Mouse (Mus musculus): ENCODE data around the gene Cfap43.

Cfap43 gene

DNA sequence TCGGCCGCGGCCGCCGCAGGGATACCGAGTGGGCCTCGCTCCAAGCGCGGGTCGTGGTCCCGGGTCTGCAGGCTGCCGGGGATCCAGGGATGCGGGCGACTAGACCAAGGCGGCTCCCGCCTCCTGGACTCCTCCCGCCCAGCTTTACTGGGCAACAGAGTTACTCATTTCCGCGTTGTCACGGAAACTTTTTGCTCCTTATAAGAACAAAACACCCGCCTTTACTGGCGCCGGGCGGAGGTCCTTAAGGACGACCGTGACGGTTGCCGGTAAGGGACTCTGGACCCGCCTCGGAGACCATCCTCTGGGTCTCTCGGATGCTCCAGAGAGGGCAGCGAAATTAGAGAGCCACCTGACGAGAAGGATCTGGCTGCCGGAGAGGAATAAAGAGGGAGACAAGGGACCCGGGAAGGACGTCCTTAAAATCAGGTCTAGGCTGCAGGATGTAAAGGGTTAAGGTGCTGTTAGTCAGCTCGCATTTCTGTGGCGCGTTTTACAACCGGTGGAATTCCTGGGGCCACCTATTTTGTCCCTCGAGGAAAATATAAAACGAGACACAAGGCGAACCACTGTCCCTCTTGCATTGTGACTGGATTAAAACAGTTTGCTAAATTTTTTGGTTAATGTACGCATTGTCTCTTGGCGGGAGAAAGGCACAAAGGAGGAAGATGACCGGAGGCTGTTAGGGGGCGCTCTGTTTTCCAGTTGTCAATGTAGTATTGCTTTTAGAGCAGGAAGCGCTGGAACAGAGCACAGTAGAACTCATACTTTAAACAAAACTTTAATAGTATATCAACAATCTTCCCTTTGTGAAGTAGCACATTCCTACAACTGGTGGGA is at the start of gene Cfap43, which contains the start of gene Itprip:
Gene Cfap43 (minus strand): TSS at position 162 of the 840 bp plus-strand sequence.
Gene Itprip (minus strand): TSS at position 174 of the 840 bp plus-strand sequence.
- DNase-seq (ENCODE audit: low read depth, low spot score): peak; percentile 90

GRCm38 (mm10) chr19:47958181-47958580 is 39.1 kb upstream of the Cfap43 start:
- DNase-seq (ENCODE audit: low read depth, low spot score): no peak

GRCm38 (mm10) chr19:47953169-47953568 is 34.1 kb upstream of the Cfap43 start:
- no peak for DNase-seq (ENCODE audit: low read depth, low spot score)

GRCm38 (mm10) chr19:47950946-47951345 is 31.9 kb upstream of the Cfap43 start:
- no peak for DNase-seq (ENCODE audit: low read depth, low spot score)

DNA sequence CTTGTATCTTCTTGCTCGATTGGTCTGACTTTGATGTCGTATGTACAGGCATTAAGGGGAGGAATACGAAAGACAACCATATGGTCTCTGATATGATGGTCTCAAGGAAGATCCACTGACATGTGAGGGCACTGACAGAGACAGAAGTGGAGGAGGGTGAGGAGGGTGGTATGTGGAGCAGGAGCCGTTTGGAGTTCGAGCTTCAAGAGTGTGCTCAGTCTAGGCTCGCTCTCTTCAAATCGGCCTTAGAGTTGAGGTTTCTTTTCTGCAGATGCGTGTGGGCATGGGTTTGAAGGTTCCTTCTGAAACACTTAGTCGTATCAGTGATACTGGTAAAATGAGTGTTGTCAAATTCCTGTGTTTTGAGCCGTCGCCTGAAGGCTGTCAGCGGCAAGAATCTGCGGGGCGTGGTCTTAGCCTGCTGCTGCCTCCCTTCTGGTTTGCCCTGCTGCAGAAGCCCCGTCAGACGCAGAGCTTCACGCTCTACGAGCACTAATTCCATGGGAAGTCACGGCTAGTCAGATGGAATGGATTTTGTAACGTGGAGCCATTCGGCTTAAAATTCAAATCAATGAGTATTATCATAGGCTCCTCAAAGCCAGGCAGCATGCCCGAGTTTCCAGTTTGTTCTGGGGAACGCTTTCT is 27.9 kb upstream of the Cfap43 start:
- no peak for DNase-seq (ENCODE audit: low read depth, low spot score)

GRCm38 (mm10) chr19:47939361-47939760 is 20.3 kb upstream of the Cfap43 start:
- no peak for DNase-seq (ENCODE audit: low read depth, low spot score)

DNA sequence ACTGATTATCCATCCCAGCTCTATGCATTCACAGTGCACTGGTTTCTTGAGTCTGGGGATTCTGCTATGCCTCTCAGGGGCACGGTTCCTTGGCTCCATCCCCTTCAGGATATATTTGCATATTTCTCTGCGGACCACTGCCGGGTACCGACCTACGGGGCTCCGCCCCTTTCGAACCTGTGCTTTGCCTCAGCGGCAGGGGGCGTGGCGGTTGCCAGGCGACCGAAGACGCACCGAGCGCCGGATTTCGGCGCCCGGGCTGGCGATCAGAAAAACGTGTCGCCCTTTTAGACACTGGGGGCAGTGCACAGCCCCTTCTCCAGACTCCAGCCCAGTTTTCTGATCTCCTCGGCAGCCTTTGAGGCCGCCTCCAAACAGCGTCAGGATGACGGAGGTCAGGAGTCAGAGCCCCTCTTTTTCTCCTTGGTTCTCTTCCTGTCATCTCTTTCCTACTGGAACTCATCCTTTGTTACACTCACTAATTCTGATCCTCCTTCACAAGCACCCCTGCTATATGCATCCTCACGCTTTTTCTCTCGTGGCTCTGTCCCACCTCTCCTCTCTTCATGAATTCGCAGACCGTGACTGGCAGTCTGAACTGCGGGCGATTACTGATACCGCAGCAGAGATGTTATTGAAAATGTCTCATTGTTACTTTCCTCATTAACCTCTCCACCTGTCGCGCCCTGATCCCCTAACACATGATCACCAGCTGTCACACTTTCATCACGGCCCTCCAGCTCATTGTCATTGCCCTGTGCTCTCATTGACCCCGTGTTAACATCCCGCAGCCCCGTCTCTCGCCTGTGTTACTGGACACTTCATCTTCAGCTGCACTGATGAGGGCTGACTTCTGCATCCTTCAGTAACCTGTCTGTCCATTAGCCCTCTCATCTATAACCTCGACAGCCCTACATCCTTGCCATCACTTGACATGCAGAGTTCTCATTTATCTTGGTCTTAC is 18.6 kb upstream of the Cfap43 start, which contains the start of gene Cfap58:
Gene Cfap58 (plus strand): TSS at position 233 of the 964 bp plus-strand sequence.
- DNase-seq (ENCODE audit: low read depth, low spot score): peak; percentile 83

GRCm38 (mm10) chr19:47936938-47937337 is 17.9 kb upstream of the Cfap43 start:
- no peak for DNase-seq (ENCODE audit: low read depth, low spot score)

- DNase-seq (ENCODE audit: low read depth, low spot score): no peak
Observed at GRCm38 (mm10) chr19:47936490-47936889, 17.4 kb upstream of the Cfap43 start.

- DNase-seq (ENCODE audit: low read depth, low spot score): no peak
Observed at GRCm38 (mm10) chr19:47935530-47935929, 16.4 kb upstream of the Cfap43 start.

GRCm38 (mm10) chr19:47934636-47935238 is 15.7 kb upstream of the Cfap43 start:
- no peak for DNase-seq (ENCODE audit: low read depth, low spot score)

- no peak for DNase-seq (ENCODE audit: low read depth, low spot score)
Observed at GRCm38 (mm10) chr19:47934146-47934545, 15.1 kb upstream of the Cfap43 start.

DNA sequence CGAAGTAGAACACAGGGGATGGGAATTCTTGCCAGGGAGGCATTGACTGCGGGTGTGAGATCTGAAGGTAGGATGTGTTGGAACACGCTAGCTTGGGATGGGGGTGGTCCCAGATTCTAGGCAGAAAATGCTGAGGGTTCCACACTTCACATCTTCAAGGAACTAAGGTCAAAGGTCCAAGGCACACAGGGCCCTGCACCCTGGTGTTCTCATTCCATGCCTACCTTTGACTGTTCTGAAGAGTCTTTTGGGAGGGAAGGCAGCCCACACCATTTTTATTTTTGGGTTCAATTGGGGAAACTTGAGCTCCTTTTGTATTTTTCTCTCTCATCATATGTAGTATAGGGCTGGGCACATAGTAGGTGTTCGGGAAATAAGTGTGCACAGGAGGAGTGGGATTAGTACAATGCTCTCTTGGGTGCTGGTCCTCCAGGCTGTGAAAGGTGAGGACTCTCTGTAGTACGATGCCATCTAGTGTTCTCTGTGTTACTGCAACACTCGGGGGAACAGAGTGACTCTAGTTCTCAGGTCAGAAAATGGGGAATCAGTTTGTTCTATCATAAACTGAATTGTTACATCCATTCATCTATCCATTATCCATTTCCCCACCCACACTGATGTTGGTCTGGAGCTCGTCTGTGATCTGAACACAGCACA is 13.0 kb upstream of the Cfap43 start:
- DNase-seq (ENCODE audit: low read depth, low spot score): peak; percentile 49

GRCm38 (mm10) chr19:47929043-47929442 is 10.0 kb upstream of the Cfap43 start:
- no peak for DNase-seq (ENCODE audit: low read depth, low spot score)

DNA sequence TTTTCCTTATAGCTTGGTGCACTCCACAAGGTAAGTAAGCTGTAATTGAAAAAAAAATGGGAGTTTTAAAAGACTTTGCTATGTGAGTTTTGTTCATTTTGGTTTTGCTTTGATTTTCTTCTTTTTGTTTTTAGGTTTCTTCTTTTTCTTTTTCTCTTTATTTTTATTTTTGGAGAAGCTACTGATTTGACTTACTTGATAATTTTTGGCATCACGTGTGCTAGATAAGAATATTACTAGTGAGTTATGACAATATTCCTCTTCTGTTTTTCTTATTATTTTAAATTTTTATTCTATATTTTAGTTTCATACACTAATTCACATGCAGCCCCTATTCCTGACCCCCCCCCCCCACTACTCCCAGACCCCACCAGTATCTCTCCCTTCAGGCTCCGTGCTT is 7.9 kb upstream of the Cfap43 start:
- no peak for DNase-seq (ENCODE audit: low read depth, low spot score)

- DNase-seq (ENCODE audit: low read depth, low spot score): no peak
Observed at GRCm38 (mm10) chr19:47925819-47926218, 6.7 kb upstream of the Cfap43 start.

- no peak for DNase-seq (ENCODE audit: low read depth, low spot score)
Observed at GRCm38 (mm10) chr19:47919966-47920375, 884 bp upstream of the Cfap43 start.

- no peak for DNase-seq (ENCODE audit: low read depth, low spot score)
Observed at GRCm38 (mm10) chr19:47918455-47919101, 509 bp downstream of the Cfap43 start.

DNA sequence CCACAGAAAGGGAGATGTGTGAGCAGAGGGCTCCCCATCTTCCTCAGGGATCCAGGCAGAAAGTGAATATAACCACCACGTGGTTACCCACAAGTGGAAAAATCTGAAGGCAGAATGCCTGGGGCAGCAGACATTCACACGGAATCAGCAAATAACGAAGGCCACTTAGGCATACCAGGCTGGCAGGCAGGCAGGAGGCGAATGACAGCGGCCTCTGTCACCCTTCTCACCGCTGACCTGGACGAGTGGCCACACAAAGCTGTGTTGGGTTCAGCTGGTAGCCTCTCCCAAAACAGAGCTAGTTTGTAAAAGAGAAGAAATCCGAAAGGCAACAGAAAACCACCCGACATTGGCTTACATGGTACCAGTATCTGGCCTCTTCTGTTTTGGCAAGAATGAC is 1.1 kb downstream of the Cfap43 start:
- DNase-seq (ENCODE audit: low read depth, low spot score): no peak

- DNase-seq (ENCODE audit: low read depth, low spot score): no peak
Observed at GRCm38 (mm10) chr19:47917396-47917795, 1.7 kb downstream of the Cfap43 start.
